Mouse (Mus musculus): ENCODE measurements around the gene Sh3rf3. TPM values are rescaled to one million over a fixed set of nuclear protein-coding genes. Genes with fewer than 3 reads are reported as not detected.

Sh3rf3 gene
- polyA plus RNA-seq, 1 experiment from 2014 or later = 1.1 TPM

GRCm38 (mm10) chr10:58928952-58929442, 115.8 kb downstream of the Sh3rf3 start:
- ATAC-seq (ENCODE audit: insufficient read depth, low FRiP score, low read depth) = no peak
- no peak overlapping the region for H3K4me2 ChIP-seq
- no peak overlapping the region for H3K9ac ChIP-seq
- H3K36me3 ChIP-seq = no peaks in the 10 kb centered on the region
- H3K27me3 ChIP-seq (replicated peaks) = no peaks in the 10 kb centered on the region
- no peak overlapping the region for H3K27ac ChIP-seq
- 0 out of 2 replicates have a peak, but pooled peaks cover 7% of the 10 kb centered on the region for H3K4me1 ChIP-seq
- 72% methylated on average over 5 of the region's 5 CpGs for WGBS
- no peaks in the 10 kb centered on the region for H3K9me3 ChIP-seq
- no peak overlapping the region for H3K4me3 ChIP-seq (replicated peaks)

DNA sequence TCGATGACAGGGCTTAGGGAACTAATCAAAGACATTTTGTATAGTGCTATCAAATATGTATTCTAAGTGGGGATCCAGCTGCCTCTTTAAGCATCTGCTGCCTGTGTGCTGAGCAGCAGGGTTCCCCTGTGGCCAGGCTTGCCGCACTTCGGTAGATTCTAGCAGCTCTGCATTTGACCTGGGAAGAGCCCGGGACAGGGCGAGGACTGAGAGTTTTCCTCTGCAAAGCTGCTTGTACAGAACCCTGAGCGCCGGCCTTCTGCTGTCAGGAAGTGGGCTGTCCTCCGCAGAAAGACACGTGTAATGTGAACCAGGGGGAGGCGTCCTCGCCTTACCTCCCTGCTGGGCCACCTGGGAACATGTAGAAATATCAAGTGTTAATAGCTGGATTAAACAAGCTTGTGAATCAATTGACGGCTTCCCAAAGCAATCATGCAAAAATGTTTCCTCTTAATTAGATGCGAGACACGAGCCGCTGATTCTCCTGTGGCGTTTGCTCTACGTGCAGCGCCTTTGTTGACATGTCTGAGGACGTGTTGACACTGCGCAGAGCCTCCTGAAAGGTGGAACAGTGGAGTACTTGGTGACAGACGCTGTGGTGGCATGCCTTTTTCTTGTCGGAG, 119.1 kb downstream of the Sh3rf3 start:
- 0 out of 2 replicates have a peak, but pooled peaks cover 7% of the 10 kb centered on the region for H3K4me1 ChIP-seq
- no peaks in the 10 kb centered on the region for H3K36me3 ChIP-seq
- ATAC-seq (ENCODE audit: insufficient read depth, low FRiP score, low read depth) = peak; percentile 78; the same call in 1 of the 2 replicates
- no peaks in the 10 kb centered on the region for H3K9me3 ChIP-seq
- 27% methylated on average over 22 of the region's 22 CpGs for WGBS
- H3K4me3 ChIP-seq (replicated peaks) = peak overlapping the region; percentile 13; the same call in 1 of the 2 replicates
- H3K27ac ChIP-seq = no peak overlapping the region; the same call in 1 of the 2 replicates
- H3K27me3 ChIP-seq (replicated peaks) = no peaks in the 10 kb centered on the region
- H3K9ac ChIP-seq = no peak overlapping the region
- H3K4me2 ChIP-seq = peak overlapping the region; percentile 44

- Histone ChIP-seq H3K9me3 (no peaks in the 10 kb centered on the region), H3K4me1 (0 out of 2 replicates have a peak, but pooled peaks cover 7% of the 10 kb centered on the region), H3K4me3 (replicated peaks) (no peak overlapping the region), H3K27me3 (replicated peaks) (no peaks in the 10 kb centered on the region), H3K36me3 (no peaks in the 10 kb centered on the region), H3K4me2 (no peak overlapping the region), H3K9ac (no peak overlapping the region), H3K27ac (no peak overlapping the region)
- ATAC-seq (ENCODE audit: insufficient read depth, low FRiP score, low read depth) = no peak
- 84% methylated on average over 6 of the region's 6 CpGs for WGBS
Observed at GRCm38 (mm10) chr10:58935606-58936005, 122.4 kb downstream of the Sh3rf3 start.

- no peak overlapping the region for H3K9ac ChIP-seq
- ATAC-seq (ENCODE audit: insufficient read depth, low FRiP score, low read depth) = peak; percentile 47; the same call in 1 of the 2 replicates
- H3K4me1 ChIP-seq = 0 out of 2 replicates have a peak, but pooled peaks cover 7% of the 10 kb centered on the region
- no peak overlapping the region for H3K4me3 ChIP-seq (replicated peaks)
- H3K27ac ChIP-seq = no peak overlapping the region
- WGBS = 35% methylated on average over 9 of the region's 9 CpGs
- no peaks in the 10 kb centered on the region for H3K27me3 ChIP-seq (replicated peaks)
- no peaks in the 10 kb centered on the region for H3K36me3 ChIP-seq
- no peak overlapping the region for H3K4me2 ChIP-seq
- no peaks in the 10 kb centered on the region for H3K9me3 ChIP-seq
Observed at GRCm38 (mm10) chr10:58936441-58936860, 123.3 kb downstream of the Sh3rf3 start.

DNA sequence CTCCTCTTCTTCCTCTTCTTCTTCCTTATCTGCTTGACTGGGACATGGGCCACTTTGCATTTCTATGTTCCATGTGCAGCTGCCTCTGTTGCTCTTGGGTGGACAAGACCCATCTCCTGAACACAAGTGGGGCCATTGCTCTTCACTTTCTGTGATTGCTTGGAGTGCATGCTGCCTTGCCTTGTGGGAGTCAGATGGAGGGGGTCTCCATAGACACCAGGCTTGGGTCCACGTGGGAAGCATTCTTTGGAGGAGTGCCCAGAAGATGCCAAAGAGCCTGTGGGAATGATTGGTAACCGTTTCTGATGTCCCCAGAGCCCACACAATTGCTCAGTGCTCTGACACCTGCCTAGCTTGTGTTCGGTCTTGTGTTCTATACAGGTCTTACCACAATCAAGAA, 124.4 kb downstream of the Sh3rf3 start:
- no peak overlapping the region for H3K9ac ChIP-seq

DNA sequence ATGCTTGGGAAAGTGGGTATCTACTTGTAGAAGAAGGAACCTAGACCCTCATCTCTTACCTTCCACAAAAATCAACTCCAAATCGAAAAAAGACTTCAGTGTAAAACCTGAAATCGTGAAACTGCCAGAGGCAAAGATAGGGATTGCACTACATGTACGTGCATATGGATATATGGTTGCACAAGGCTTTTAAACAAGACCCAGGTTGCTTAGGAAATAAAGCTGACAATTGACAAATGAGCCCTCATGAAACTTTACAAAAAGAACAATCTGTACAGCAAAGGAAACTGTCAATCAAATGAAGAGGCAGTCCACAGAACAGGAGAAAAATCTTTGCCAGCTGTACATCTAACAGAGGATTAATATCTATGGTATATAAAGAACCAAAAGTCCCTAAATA, 129.7 kb downstream of the Sh3rf3 start:
- H3K27ac ChIP-seq = no peak overlapping the region
- H3K4me3 ChIP-seq (replicated peaks) = no peak overlapping the region
- no peaks in the 10 kb centered on the region for H3K4me1 ChIP-seq
- no peak overlapping the region for H3K4me2 ChIP-seq
- no peaks in the 10 kb centered on the region for H3K9me3 ChIP-seq
- WGBS = 80% methylated on average over 3 of the region's 3 CpGs
- ATAC-seq (ENCODE audit: insufficient read depth, low FRiP score, low read depth) = no peak
- H3K36me3 ChIP-seq = no peaks in the 10 kb centered on the region
- H3K9ac ChIP-seq = no peak overlapping the region
- H3K27me3 ChIP-seq (replicated peaks) = no peaks in the 10 kb centered on the region

More for the DNA sequence above, 124.4 kb downstream of the Sh3rf3 start:
- Histone ChIP-seq H3K36me3 (no peaks in the 10 kb centered on the region), H3K9me3 (no peaks in the 10 kb centered on the region), H3K4me1 (0 out of 2 replicates have a peak, but pooled peaks cover under 1% of the 10 kb centered on the region), H3K27ac (no peak overlapping the region), H3K4me3 (replicated peaks) (no peak overlapping the region), H3K27me3 (replicated peaks) (no peaks in the 10 kb centered on the region), H3K4me2 (no peak overlapping the region)
- WGBS = 63% methylated on average over 3 of the region's 3 CpGs
- ATAC-seq (ENCODE audit: insufficient read depth, low FRiP score, low read depth) = no peak

DNA sequence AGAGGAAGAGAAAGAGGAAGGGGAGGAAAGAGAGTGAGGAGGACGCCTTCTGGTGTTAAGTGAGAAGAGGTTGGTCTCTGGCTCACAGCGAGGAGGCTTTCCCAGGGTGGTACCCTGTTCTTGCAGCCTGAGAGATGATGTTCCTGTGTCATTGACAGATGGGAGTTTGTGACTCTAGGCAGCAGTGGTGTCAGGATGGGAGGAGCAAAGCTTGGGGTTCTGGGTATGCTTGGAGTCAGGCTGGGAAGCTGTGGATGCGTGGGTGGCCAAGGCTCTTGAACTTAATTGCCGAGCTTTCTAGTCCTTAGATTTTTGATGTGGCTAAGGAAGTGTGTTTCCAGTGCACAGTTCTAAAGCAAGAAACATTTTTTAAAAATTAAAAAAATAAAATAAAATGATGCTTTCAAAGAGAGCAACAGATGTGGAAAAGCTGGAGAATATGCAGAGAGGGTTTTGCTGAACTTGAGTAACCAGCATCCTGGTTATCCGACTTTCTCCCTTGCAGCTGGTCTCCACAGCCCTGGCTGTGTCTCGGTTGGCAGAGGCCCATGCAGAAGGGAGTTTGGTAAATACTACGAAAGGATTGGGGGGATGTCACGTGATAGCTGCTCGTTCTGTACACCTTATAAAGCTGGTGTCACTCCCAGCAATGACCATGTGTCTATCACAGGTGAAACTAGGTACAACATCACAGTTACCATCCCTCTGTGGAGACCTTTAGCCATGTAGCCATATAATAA, 130.7 kb downstream of the Sh3rf3 start:
- no peak overlapping the region for H3K9ac ChIP-seq
- 0 out of 2 replicates have a peak overlapping the region, but pooled peaks have one; percentile 8 for H3K27ac ChIP-seq
- ATAC-seq (ENCODE audit: insufficient read depth, low FRiP score, low read depth) = no peak

DNA sequence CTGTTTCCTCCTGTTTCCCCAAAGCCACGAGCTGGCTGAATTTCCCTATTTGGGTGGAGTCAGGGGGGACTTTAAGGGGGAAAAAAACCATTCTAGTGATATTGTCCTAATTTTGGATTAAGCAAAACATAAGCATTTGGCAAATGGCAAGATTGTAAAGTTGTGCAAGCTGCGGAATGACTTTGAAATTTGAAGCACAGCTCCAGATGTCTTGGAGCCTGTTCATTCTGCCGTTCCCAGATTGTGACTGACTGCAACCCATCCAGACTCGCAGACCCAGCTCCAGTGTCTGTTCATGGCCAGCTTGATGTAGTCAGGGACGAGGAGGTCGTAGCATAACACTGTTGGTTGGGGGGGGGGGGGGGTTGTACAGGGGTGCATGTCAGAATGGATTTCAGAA, 131.8 kb downstream of the Sh3rf3 start:
- no peak; the same call in 1 of the 2 replicates for ATAC-seq (ENCODE audit: insufficient read depth, low FRiP score, low read depth)
- 55% methylated on average over 6 of the region's 6 CpGs for WGBS
- Histone ChIP-seq H3K4me2 (no peak overlapping the region), H3K9ac (no peak overlapping the region), H3K9me3 (no peaks in the 10 kb centered on the region), H3K27ac (no peak overlapping the region), H3K4me3 (replicated peaks) (no peak overlapping the region), H3K4me1 (no peaks in the 10 kb centered on the region), H3K36me3 (no peaks in the 10 kb centered on the region), H3K27me3 (replicated peaks) (no peaks in the 10 kb centered on the region)

More for the DNA sequence above, 130.7 kb downstream of the Sh3rf3 start:
- Histone ChIP-seq H3K4me1 (no peaks in the 10 kb centered on the region), H3K4me3 (replicated peaks) (no peak overlapping the region), H3K4me2 (no peak overlapping the region), H3K36me3 (no peaks in the 10 kb centered on the region), H3K27me3 (replicated peaks) (no peaks in the 10 kb centered on the region), H3K9me3 (no peaks in the 10 kb centered on the region)
- 61% methylated on average over 9 of the region's 9 CpGs for WGBS

GRCm38 (mm10) chr10:58949770-58950638, 136.8 kb downstream of the Sh3rf3 start:
- H3K4me1 ChIP-seq = no peaks in the 10 kb centered on the region
- H3K36me3 ChIP-seq = no peaks in the 10 kb centered on the region
- 43% methylated on average over 11 of the region's 11 CpGs for WGBS
- no peak overlapping the region for H3K4me3 ChIP-seq (replicated peaks)
- no peaks in the 10 kb centered on the region for H3K9me3 ChIP-seq
- no peak for ATAC-seq (ENCODE audit: insufficient read depth, low FRiP score, low read depth)
- no peak overlapping the region for H3K4me2 ChIP-seq
- H3K27ac ChIP-seq = no peak overlapping the region
- no peaks in the 10 kb centered on the region for H3K27me3 ChIP-seq (replicated peaks)
- no peak overlapping the region for H3K9ac ChIP-seq

DNA sequence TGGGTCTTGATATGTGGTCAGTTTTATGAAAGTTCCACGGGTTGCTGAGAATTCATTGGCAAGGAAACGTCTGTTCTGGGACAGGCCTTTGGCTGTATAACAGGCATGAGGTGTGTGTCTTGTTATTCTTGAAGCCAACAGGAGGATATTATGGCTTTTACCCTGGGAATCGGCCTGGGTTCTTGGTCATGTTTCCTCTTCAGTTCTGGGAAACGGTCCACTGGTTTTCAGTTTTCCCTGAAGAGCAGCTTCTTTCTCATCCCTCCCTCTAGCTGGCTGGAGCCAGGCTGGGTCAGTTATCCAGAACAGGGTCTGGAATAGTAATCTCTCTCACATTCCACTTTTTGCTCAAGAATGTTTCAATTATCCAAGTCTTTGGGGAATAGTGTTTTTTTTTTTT, 147.0 kb downstream of the Sh3rf3 start:
- H3K9ac ChIP-seq = no peak overlapping the region
- H3K4me3 ChIP-seq (replicated peaks) = no peak overlapping the region
- no peak overlapping the region for H3K27ac ChIP-seq
- no peaks in the 10 kb centered on the region for H3K27me3 ChIP-seq (replicated peaks)
- H3K9me3 ChIP-seq = no peaks in the 10 kb centered on the region
- no peaks in the 10 kb centered on the region for H3K36me3 ChIP-seq
- H3K4me1 ChIP-seq = no peaks in the 10 kb centered on the region
- 75% methylated on average over 4 of the region's 4 CpGs for WGBS
- ATAC-seq (ENCODE audit: insufficient read depth, low FRiP score, low read depth) = no peak
- no peak overlapping the region for H3K4me2 ChIP-seq

DNA sequence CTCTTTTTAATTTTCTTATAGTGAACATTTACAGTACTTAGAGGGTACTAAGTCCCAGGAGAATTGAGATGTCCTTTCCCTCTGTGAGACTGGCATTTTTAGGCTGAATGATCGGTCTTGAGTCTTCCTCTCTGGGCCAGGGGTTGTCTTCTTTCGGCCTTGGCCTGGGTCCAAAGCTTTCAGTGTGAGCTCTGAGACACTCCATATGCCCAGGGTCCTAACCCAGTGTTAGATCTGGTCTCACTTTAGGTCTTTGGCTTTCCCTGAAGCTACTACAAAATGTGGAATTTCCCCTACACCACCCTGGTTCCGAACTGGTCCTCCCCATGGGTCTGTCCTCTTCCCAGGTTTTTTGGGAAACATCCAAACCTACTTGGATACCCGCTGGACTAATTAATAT, 155.1 kb downstream of the Sh3rf3 start:
- Histone ChIP-seq H3K4me3 (replicated peaks) (no peak overlapping the region), H3K9ac (no peak overlapping the region), H3K9me3 (no peaks in the 10 kb centered on the region), H3K27me3 (replicated peaks) (no peaks in the 10 kb centered on the region), H3K36me3 (no peaks in the 10 kb centered on the region), H3K4me2 (no peak overlapping the region), H3K27ac (no peak overlapping the region), H3K4me1 (no peaks in the 10 kb centered on the region)
- no peak for ATAC-seq (ENCODE audit: insufficient read depth, low FRiP score, low read depth)
- WGBS = 58% methylated on average over 4 of the region's 4 CpGs
